Mouse (Mus musculus): Measurements from ENCODE around the gene Cdc14b.

DNA sequence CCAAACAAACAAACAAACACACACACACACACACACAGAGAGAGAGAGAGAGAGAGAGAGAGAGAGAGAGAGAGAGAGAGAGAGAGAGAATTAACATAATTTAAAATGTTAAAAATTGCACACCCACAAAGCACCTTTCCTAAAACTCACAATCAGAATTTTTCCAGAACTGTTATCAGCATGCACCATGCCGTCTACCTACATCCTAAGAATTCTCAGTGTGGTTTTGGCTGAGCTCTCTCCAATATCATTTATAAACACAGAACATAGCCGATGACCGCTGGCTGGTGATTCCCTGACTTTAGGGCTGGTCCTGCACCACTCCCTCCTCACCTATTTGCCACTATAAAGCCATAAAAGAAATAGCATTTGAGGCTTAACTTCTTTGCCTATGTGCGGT lies 6.7 kb downstream of the Cdc14b start:
- TF ChIP-seq CTCF (IDR thresholded peaks at IDR 0.05; ENCODE audit: low read depth) (no peak), EP300 (IDR thresholded peaks at IDR 0.05; ENCODE audit: low read depth) (no peak)
